Mouse (Mus musculus) megakaryocyte, adult 5-6 weeks (primary cell): ENCODE results near the gene Gm3460. TPM values are rescaled to one million over a fixed set of nuclear protein-coding genes. Genes with fewer than 3 reads are reported as not detected.
"Not testable (repeated sequence)": the region's sequence is repeated elsewhere in the genome, so short reads cannot be mapped to it uniquely, and the experiment has no call there.

ENCODE experiments used
- ATAC-seq: 2 replicates; pipeline ENCODE4 v1.8.0; 2016; ENCODE audit warnings: mild to moderate bottlenecking, inconsistent platforms; ENCODE audit not compliant: poor library complexity, severe bottlenecking
- total RNA-seq, 2 experiments: library from RNA; stranded (forward) in 1 of 2; stranded (reverse) in 1 of 2; fragments of 153-499, 151-499 nt in 1 of 2; fragments of 221-1000, 200-1000 nt in 1 of 2; gene quantifications; 2 replicates each; pipeline versions ENCODE4 v1.2.3 to v1.2.4; 2015 to 2017

The Gm3460 gene
- total RNA-seq (2015): not detected in 2 replicates
- total RNA-seq (2017): not detected in 2 replicates

- ATAC-seq: not testable (repeated sequence)
Observed at GRCm38 (mm10) chr14:6622318-6622717, at the start of gene Gm3460. Gm3460 (minus strand) TSS chr14:6622418.

- ATAC-seq: not testable (repeated sequence)
Observed at GRCm38 (mm10) chr14:6606436-6606835, 15.8 kb downstream of the Gm3460 start.

- not testable (repeated sequence) for ATAC-seq
Observed at GRCm38 (mm10) chr14:6605004-6605403, 17.2 kb downstream of the Gm3460 start.

GRCm38 (mm10) chr14:6604551-6604950 lies 17.7 kb downstream of the Gm3460 start:
- ATAC-seq: not testable (repeated sequence)

- ATAC-seq: not testable (repeated sequence)
Observed at GRCm38 (mm10) chr14:6590513-6590912, 31.7 kb downstream of the Gm3460 start, which contains the start of gene Gm3629. Gm3629 (minus strand) TSS chr14:6590613.

Other genes with a start within 250 kb of the Gm3460 start
- not detected in 2 replicates for gene Gm16440, start 232.1 kb downstream of the Gm3460 start, total RNA-seq (2015)
- not detected in 2 replicates for gene Gm16440, start 232.1 kb downstream of the Gm3460 start, total RNA-seq (2017)
- gene Gm3591, start 209.9 kb downstream of the Gm3460 start, total RNA-seq (2015): not detected in 2 replicates
- gene Gm3591, start 209.9 kb downstream of the Gm3460 start, total RNA-seq (2017): not detected in 2 replicates
- not detected in 2 replicates for gene Gm3594, start 177.8 kb downstream of the Gm3460 start, total RNA-seq (2015)
- gene Gm3594, start 177.8 kb downstream of the Gm3460 start, total RNA-seq (2017): not detected in 2 replicates
- gene Gm8356, start 85.1 kb downstream of the Gm3460 start, total RNA-seq (2015): not detected in 2 replicates
- gene Gm8356, start 85.1 kb downstream of the Gm3460 start, total RNA-seq (2017): not detected in 2 replicates
- not detected in 2 replicates for gene Gm3629, start 31.8 kb downstream of the Gm3460 start, total RNA-seq (2015)
- not detected in 2 replicates for gene Gm3629, start 31.8 kb downstream of the Gm3460 start, total RNA-seq (2017)
- gene Gm10251, start 61.8 kb upstream of the Gm3460 start, total RNA-seq (2015): not detected in 2 replicates
- not detected in 2 replicates for gene Gm10251, start 61.8 kb upstream of the Gm3460 start, total RNA-seq (2017)
- gene Gm8050, start 97.8 kb upstream of the Gm3460 start, total RNA-seq (2015): not detected in 2 replicates
- not detected in 2 replicates for gene Gm8050, start 97.8 kb upstream of the Gm3460 start, total RNA-seq (2017)
- 0.50 TPM in 1 of 2 replicates, not detected in the other for gene Gm3636, start 119.9 kb upstream of the Gm3460 start, total RNA-seq (2015)
- gene Gm3636, start 119.9 kb upstream of the Gm3460 start, total RNA-seq (2017): not detected in 2 replicates
- not detected in 2 replicates for gene Gm8362, start 152.0 kb upstream of the Gm3460 start, total RNA-seq (2015)
- not detected in 2 replicates for gene Gm8362, start 152.0 kb upstream of the Gm3460 start, total RNA-seq (2017)
- gene Gm3642, start 217.9 kb upstream of the Gm3460 start, total RNA-seq (2015): not detected in 2 replicates
- gene Gm3642, start 217.9 kb upstream of the Gm3460 start, total RNA-seq (2017): not detected in 2 replicates